Mouse (Mus musculus): Measurements from ENCODE around the gene Gstm2. TPM values are rescaled to one million over a fixed set of nuclear protein-coding genes. Genes with fewer than 3 reads are reported as not detected.
A peak's percentile ranks its signal among the peaks of the same experiment; 100 is the strongest.
"Not testable (repeated sequence)": the region's sequence is repeated elsewhere in the genome, so short reads cannot be mapped to it uniquely, and the experiment has no call there.

Gstm2 gene
- total RNA-seq, 2 experiments from 2014 or later: 134 to 153 TPM

- no peak for DNase-seq (ENCODE audit: low spot score in 2 of 2)
Observed at GRCm38 (mm10) chr3:107998591-107998990, 12.3 kb upstream of the Gstm2 start.

- DNase-seq (ENCODE audit: low spot score in 2 of 2): no peak
Observed at GRCm38 (mm10) chr3:107996576-107996975, 10.3 kb upstream of the Gstm2 start.

GRCm38 (mm10) chr3:107995974-107996373 lies 9.7 kb upstream of the Gstm2 start:
- not testable (repeated sequence) for DNase-seq (ENCODE audit: low spot score in 2 of 2)

GRCm38 (mm10) chr3:107985141-107985540 lies 1.1 kb downstream of the Gstm2 start:
- DNase-seq (ENCODE audit: low spot score in 2 of 2): not testable (repeated sequence)

- no peak for DNase-seq (ENCODE audit: low spot score in 2 of 2)
Observed at GRCm38 (mm10) chr3:107984471-107984870, 1.8 kb downstream of the Gstm2 start.

- DNase-seq (ENCODE audit: low spot score in 2 of 2): no peak
Observed at GRCm38 (mm10) chr3:107983771-107984170, 2.5 kb downstream of the Gstm2 start.

- no peak for DNase-seq (ENCODE audit: low spot score in 2 of 2)
Observed at GRCm38 (mm10) chr3:107982726-107983125, 3.5 kb downstream of the Gstm2 start.

- no peak for DNase-seq (ENCODE audit: low spot score in 2 of 2)
Observed at GRCm38 (mm10) chr3:107981261-107981660, 5.0 kb downstream of the Gstm2 start.

GRCm38 (mm10) chr3:107977691-107978090 lies 8.6 kb downstream of the Gstm2 start:
- no peak for DNase-seq (ENCODE audit: low spot score in 2 of 2)

GRCm38 (mm10) chr3:107974237-107974636 lies 12.0 kb downstream of the Gstm2 start:
- DNase-seq (ENCODE audit: low spot score in 2 of 2): no peak

- no peak for DNase-seq (ENCODE audit: low spot score in 2 of 2)
Observed at GRCm38 (mm10) chr3:107972070-107972469, 14.2 kb downstream of the Gstm2 start.

GRCm38 (mm10) chr3:107971101-107971500 lies 15.2 kb downstream of the Gstm2 start:
- not testable (repeated sequence) for DNase-seq (ENCODE audit: low spot score in 2 of 2)

GRCm38 (mm10) chr3:107968724-107969395 lies 17.4 kb downstream of the Gstm2 start, which contains the start of gene Gstm3:
Gene Gstm3 (minus strand): TSS chr3:107969283.
- DNase-seq (ENCODE audit: low spot score in 2 of 2): no peak

GRCm38 (mm10) chr3:107966631-107967030 lies 19.6 kb downstream of the Gstm2 start:
- DNase-seq (ENCODE audit: low spot score in 2 of 2): no peak

GRCm38 (mm10) chr3:107965592-107965991 lies 20.7 kb downstream of the Gstm2 start:
- no peak for DNase-seq (ENCODE audit: low spot score in 2 of 2)

GRCm38 (mm10) chr3:107964656-107965308 lies 21.5 kb downstream of the Gstm2 start:
- no peak for DNase-seq (ENCODE audit: low spot score in 2 of 2)

- DNase-seq (ENCODE audit: low spot score in 2 of 2): no peak
Observed at GRCm38 (mm10) chr3:107964026-107964425, 22.2 kb downstream of the Gstm2 start.

- DNase-seq (ENCODE audit: low spot score in 2 of 2): not testable (repeated sequence)
Observed at GRCm38 (mm10) chr3:107955260-107955659, 31.0 kb downstream of the Gstm2 start.

GRCm38 (mm10) chr3:107953906-107954305 lies 32.3 kb downstream of the Gstm2 start:
- DNase-seq (ENCODE audit: low spot score in 2 of 2): no peak

GRCm38 (mm10) chr3:107953328-107953755 lies 32.9 kb downstream of the Gstm2 start:
- DNase-seq (ENCODE audit: low spot score in 2 of 2): peak; percentile 55 to 66

GRCm38 (mm10) chr3:107950531-107950930 lies 35.7 kb downstream of the Gstm2 start:
- no peak for DNase-seq (ENCODE audit: low spot score in 2 of 2)

- not testable (repeated sequence) for DNase-seq (ENCODE audit: low spot score in 2 of 2)
Observed at GRCm38 (mm10) chr3:107949461-107949860, 36.8 kb downstream of the Gstm2 start.

GRCm38 (mm10) chr3:107945729-107946128 lies 40.5 kb downstream of the Gstm2 start:
- DNase-seq (ENCODE audit: low spot score in 2 of 2): no peak

Measured in adrenal gland, postnatal 4 days (tissue).